Comparison of ENCODE assay signal across 9 mouse cellular contexts in the genomic region with DNA sequence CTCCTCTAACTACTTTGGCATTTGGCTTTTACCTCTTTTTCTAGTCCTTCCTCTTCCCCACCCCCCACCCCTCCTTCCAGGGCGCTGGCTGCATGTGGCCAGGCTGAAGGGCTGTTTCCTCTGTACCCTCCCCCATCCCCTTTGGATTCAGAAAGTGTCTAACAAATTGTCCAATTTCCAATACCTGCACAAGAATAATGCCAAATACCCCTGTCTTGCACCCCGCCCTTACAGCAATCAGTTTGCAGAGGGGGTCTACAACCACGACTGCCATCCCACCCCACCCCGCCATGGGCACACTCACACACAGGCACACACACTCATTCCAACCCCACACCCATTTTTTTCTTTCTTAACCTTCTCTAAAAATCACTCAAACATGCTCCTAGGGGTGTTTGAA. TPM values are rescaled to one million over a fixed set of nuclear protein-coding genes. Genes with fewer than 3 reads are reported as not detected.
A peak's percentile ranks its signal among the peaks of the same experiment; 100 is the strongest.
DNase-seq lines count a peak whose midpoint lies in the region; ATAC-seq and TF ChIP-seq lines count a peak whose summit lies in the region.
"Had no signal": no experiment of that assay in that cellular context is flagged by ENCODE, and none has a peak within 500 bp of the region (broad histone marks: within the 10 kb centered on the region; RNA-seq: fewer than 3 reads in every experiment).

No protein-coding gene starts in this region.

- H3K4me3 ChIP-seq in liver, embryonic 12.5 days: 0 out of 2 replicates have a peak overlapping the region, but pooled peaks have one; percentile 25
- peak overlapping the region; percentile 66 for H3K4me3 ChIP-seq in hindbrain, embryonic 13.5 days
- H3K4me3 ChIP-seq in midbrain, postnatal 0 days (ENCODE audit: low read depth, low read length): peak overlapping the region; percentile 69
- H3K4me3 ChIP-seq: liver, embryonic 15.5 days had no signal

- TF ChIP-seq CTCF in midbrain, postnatal 0 days (IDR thresholded peaks at IDR 0.05): no peak

- peak; percentile 60 for DNase-seq in cerebellum, adult 11-12 months
- DNase-seq in cerebellum, adult 8-10 months: no peak
- no peak for DNase-seq in liver
- peak; percentile 34 for DNase-seq in midbrain, postnatal 0 days (ENCODE audit: low spot score)
- no peak for DNase-seq in left cerebral cortex, adult 9 months (ENCODE audit: low spot score in 2 of 2)

- 3% methylated on average over 4 of the region's 4 CpGs for WGBS in liver, embryonic 12.5 days (ENCODE audit: insufficient replicate concordance)
- WGBS in hindbrain, embryonic 13.5 days: 14% methylated on average over 4 of the region's 4 CpGs
- 12% methylated on average over 4 of the region's 4 CpGs for WGBS in midbrain, postnatal 0 days

- no peaks in the 10 kb centered on the region for H3K9me3 ChIP-seq in liver, embryonic 12.5 days (replicated peaks)
- no peaks in the 10 kb centered on the region for H3K9me3 ChIP-seq in hindbrain, embryonic 13.5 days
- no peaks in the 10 kb centered on the region for H3K9me3 ChIP-seq in midbrain, postnatal 0 days (ENCODE audit: low read length)
- H3K9me3 ChIP-seq: liver, embryonic 15.5 days had no signal

- no peak for ATAC-seq in liver, embryonic 12.5 days
- 0 out of 2 replicates have a peak, but pooled peaks have one; percentile 29 for ATAC-seq in hindbrain, embryonic 13.5 days (ENCODE audit: low FRiP score)
- peak; percentile 55 for ATAC-seq in midbrain, postnatal 0 days (ENCODE audit: low FRiP score)
- ATAC-seq in megakaryocyte-erythroid progenitor cell, adult 5-6 weeks (replicated peaks; ENCODE audit: low FRiP score, low TSS enrichment, poor library complexity, severe bottlenecking): no peak

- H3K4me2 ChIP-seq in liver, embryonic 12.5 days: 0 out of 2 replicates have a peak overlapping the region, but pooled peaks have one; percentile 37
- H3K4me2 ChIP-seq in hindbrain, embryonic 13.5 days: peak overlapping the region; percentile 64
- H3K4me2 ChIP-seq in midbrain, postnatal 0 days (ENCODE audit: low read depth, low read length, poor library complexity, severe bottlenecking): peak overlapping the region; percentile 67

- H3K36me3 ChIP-seq in liver, embryonic 12.5 days: no peaks in the 10 kb centered on the region
- no peaks in the 10 kb centered on the region for H3K36me3 ChIP-seq in hindbrain, embryonic 13.5 days
- no peaks in the 10 kb centered on the region for H3K36me3 ChIP-seq in midbrain, postnatal 0 days (ENCODE audit: insufficient read depth, low read length)
- H3K36me3 ChIP-seq: liver, embryonic 15.5 days had no signal

- H3K9ac ChIP-seq in liver, embryonic 12.5 days: no peak overlapping the region
- peak overlapping the region; percentile 78 for H3K9ac ChIP-seq in hindbrain, embryonic 13.5 days
- H3K9ac ChIP-seq in midbrain, postnatal 0 days (replicated peaks; ENCODE audit: low read length, poor library complexity, severe bottlenecking): peak overlapping the region; percentile 93
- H3K9ac ChIP-seq: liver, embryonic 15.5 days had no signal

- H3K4me1 ChIP-seq in liver, embryonic 12.5 days: no peaks in the 10 kb centered on the region
- H3K4me1 ChIP-seq in hindbrain, embryonic 13.5 days (replicated peaks): peaks cover 37% of the 10 kb centered on the region
- H3K4me1 ChIP-seq in midbrain, postnatal 0 days (ENCODE audit: insufficient read depth, low read length): no peaks in the 10 kb centered on the region
- H3K4me1 ChIP-seq: liver, embryonic 15.5 days had no signal

- H3K27ac ChIP-seq in liver, embryonic 12.5 days: no peak overlapping the region
- H3K27ac ChIP-seq in hindbrain, embryonic 13.5 days: peak overlapping the region; percentile 93
- H3K27ac ChIP-seq in midbrain, postnatal 0 days (ENCODE audit: low read depth, low read length): peak overlapping the region; percentile 95
- H3K27ac ChIP-seq: liver, embryonic 15.5 days had no signal

- H3K27me3 ChIP-seq in liver, embryonic 12.5 days (replicated peaks): peaks cover 24% of the 10 kb centered on the region
- H3K27me3 ChIP-seq in hindbrain, embryonic 13.5 days: no peaks in the 10 kb centered on the region
- H3K27me3 ChIP-seq in midbrain, postnatal 0 days (ENCODE audit: insufficient read depth, low read length): no peaks in the 10 kb centered on the region

RNA-seq across cellular contexts. Expression of a gene that starts 1.5 kb away (rescaled TPM):
- polyA plus RNA-seq in liver, embryonic 12.5 days (2016; fragmentation: Nextera tagmentation; extraction: Ambion mirVana): 7.2 and 8.9 TPM in 2 replicates
- polyA plus RNA-seq in hindbrain, embryonic 13.5 days (2015; fragmentation: Nextera tagmentation; extraction: Ambion mirVana): 994 and 1,047 TPM in 2 replicates
- 874 and 1,101 TPM in 2 replicates for total RNA-seq in midbrain, postnatal 0 days (2014; rRNA removed)
- 2,398 and 2,505 TPM in 2 replicates for polyA plus RNA-seq in midbrain, postnatal 0 days (2015; fragmentation: Nextera tagmentation; extraction: Ambion mirVana)
- total RNA-seq in megakaryocyte-erythroid progenitor cell, adult 5-6 weeks (2014; fragmentation: Nextera tagmentation): not detected in 2 replicates
- not detected in 2 replicates for total RNA-seq in megakaryocyte-erythroid progenitor cell, adult 5-6 weeks (2017)

Comparison
In these comparisons a context has a peak if more than half of its experiments do, and no peak if none do; other contexts are left out.
1. DNase-seq: peak in cerebellum, adult 11-12 months (single experiment) and midbrain, postnatal 0 days (single experiment); none in cerebellum, adult 8-10 months (single experiment), liver (single experiment) and left cerebral cortex, adult 9 months (0 of 2).
2. ATAC-seq: peak in hindbrain, embryonic 13.5 days (single experiment) and midbrain, postnatal 0 days (single experiment); none in liver, embryonic 12.5 days (single experiment) and megakaryocyte-erythroid progenitor cell, adult 5-6 weeks (single experiment).
3. RNA of a gene that starts 1.5 kb away (polyA plus RNA-seq): 2,398 to 2,505 TPM in midbrain, postnatal 0 days and 994 to 1,047 TPM in hindbrain, embryonic 13.5 days; 7.2 to 8.9 TPM in liver, embryonic 12.5 days; every median in the first group is over 100 times any median in the second.
4. Peak in every context shown above with its lines, with median percentiles within 50 percentile points of each other: H3K4me2 ChIP-seq and H3K4me3 ChIP-seq.